Mouse (Mus musculus): ENCODE results near the gene Ppard. TPM values are rescaled to one million over a fixed set of nuclear protein-coding genes. Genes with fewer than 3 reads are reported as not detected.

Ppard gene
- total RNA-seq, 2 experiments from 2014 or later = 21.9 to 22.3 TPM

DNA sequence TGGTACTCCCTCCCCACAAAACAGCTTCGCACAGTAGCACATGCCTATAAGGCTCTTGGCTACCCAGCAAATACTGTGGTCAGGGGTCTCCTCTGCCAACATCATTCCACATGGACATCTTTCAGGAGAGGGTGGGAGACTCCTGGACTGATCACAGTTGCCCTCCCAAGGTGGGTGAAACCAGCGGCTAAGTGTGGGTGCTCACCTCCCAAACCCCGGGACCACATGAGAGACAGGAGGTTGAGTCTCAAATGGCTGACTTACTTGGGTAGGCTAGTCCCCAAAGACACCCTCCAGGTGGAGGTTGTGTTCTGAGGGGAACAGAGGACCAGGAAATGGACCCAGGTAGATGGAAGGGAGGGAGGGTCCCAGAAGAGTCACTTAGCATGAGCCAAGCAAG lies 112.2 kb downstream of the Ppard start:
- no peak for DNase-seq

DNA sequence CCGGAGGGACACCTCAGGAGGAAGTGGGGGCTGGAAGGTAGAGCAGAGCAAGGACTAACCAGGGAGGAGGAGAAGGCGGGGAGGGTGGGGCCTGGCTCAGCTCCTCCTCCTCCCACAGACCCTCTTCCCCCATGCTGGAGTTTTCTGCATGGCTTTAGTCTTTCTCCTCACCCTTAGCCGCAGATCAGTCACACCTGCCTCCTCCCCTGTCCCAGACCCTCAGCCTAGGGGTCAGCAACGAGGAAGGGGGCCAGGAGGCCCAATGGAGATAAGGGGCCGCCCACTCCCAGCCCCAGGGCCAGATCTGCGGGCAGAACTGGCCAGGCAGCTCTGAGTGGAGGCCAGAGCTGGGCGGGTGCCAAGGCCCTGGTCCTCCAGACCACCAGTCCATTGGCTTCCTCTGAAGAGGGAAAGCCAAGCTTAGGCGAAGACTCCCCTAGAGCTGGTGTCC lies 112.8 kb downstream of the Ppard start:
- peak; percentile 53 for DNase-seq

DNA sequence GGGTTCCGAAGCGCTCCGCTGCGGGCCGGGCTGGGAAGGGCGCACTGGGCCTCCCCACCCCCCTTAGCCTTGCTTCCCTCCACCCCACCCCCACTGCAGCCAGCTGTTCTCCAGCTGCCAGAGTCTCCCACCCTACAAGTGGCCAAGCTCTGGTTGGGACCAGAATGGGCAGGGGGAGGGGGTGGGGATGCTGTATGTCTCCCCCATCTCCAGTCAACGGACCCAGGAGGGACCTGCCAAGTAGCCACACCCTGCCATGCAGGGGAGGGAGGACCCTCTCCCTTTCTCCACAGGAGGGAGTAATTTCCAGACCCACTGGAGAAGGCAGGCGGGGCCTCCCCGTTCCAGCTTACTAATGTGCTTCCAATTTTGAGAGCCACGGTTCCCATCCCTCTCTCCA lies 113.4 kb downstream of the Ppard start:
- DNase-seq = peak; percentile 61

DNA sequence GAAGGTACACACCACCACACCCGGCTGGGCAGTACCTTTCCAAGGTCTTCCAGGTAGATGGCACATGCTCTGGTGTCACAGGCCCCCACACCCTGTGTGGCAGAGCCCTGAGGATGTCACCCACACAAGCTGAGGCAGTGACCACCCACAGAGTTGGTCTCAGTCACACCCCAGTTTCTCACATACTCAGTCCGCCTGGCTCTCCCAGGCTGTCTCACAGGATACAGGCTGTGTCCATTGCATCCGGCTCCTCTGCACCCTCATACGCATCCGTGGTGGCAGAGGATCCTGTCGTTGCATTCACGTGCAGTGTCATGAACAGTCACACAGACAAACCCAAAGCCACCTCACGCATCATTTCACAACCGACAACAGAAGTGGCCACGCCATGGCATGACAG lies 114.8 kb downstream of the Ppard start:
- no peak for DNase-seq

DNA sequence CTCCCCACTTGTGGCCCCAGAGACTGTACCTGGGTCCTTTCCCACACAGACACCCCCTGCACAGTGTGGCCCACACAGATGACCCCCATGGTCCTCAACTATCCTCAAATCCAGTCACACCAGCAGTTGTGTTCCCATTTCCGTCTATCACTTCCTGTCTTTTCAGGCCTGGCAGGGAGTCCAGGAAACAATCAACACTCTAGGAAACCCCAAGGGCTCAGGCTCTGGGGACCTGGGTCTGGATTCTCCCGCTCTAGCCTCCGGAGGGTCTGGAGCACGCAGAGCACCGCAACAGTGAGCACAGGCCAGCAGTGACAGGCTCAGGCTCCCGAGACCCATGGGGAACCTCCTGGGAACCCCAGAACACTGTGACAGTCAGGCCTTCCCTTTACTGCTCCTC lies 115.7 kb downstream of the Ppard start:
- DNase-seq = peak; percentile 43

DNA sequence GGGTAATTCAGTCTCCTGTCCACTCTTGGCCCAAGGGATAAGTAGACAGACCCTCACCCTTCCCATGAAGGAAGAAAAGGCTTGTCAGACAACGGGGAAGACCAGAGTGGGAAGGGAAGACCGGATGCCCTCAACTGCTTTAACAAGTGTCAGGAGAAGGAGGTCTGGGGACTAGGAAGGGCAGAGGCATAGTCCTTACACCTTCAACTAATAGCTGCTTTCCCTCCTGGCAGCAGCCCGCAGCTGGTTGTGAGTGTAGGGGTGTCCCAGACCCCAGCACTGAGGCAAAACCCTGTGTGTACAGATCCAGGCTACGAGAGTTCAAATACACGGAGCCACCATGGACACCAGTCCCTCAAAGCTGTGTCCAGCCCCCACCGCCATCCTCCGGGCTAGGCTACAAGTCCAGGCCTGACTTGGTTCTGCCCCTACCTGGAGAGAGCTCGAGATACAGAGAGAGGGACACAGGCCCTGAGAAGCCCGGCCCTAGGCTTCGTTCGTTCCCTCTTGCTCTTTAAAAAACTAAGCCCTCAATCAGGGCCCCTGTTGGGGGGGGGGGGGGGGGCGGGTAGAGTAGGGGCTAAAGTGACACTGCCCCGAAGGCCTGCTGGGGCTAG lies 116.9 kb downstream of the Ppard start:
- peak; percentile 32 for DNase-seq

DNA sequence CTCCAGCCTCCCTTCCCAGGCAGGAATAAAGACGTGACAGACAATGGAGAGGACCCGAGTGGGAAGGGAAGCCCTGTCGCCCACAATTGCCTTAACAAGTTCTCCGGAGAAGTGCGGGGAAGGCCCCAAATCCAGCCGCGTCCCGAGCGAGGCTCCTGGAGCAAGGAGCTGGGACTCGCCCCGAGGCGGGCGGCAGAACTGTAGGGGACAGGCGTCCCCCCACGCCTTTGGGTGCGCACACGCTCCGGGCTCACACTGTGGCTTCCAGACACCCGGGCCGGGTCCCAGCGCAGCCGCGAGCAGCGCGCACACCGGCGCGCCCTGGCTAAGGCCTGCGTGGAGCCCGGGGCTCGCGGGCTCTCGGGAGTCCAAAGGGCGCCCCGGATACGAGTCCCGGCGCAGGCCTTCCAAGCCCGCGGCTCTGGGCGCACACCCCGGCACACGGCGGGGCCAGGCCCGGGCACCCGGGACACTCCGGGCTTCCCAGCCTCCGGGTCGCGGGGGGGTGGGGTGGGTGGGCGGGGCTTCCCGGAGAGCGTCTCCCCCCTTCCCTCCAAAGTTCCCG lies 117.5 kb downstream of the Ppard start:
- peak; percentile 50 for DNase-seq

DNA sequence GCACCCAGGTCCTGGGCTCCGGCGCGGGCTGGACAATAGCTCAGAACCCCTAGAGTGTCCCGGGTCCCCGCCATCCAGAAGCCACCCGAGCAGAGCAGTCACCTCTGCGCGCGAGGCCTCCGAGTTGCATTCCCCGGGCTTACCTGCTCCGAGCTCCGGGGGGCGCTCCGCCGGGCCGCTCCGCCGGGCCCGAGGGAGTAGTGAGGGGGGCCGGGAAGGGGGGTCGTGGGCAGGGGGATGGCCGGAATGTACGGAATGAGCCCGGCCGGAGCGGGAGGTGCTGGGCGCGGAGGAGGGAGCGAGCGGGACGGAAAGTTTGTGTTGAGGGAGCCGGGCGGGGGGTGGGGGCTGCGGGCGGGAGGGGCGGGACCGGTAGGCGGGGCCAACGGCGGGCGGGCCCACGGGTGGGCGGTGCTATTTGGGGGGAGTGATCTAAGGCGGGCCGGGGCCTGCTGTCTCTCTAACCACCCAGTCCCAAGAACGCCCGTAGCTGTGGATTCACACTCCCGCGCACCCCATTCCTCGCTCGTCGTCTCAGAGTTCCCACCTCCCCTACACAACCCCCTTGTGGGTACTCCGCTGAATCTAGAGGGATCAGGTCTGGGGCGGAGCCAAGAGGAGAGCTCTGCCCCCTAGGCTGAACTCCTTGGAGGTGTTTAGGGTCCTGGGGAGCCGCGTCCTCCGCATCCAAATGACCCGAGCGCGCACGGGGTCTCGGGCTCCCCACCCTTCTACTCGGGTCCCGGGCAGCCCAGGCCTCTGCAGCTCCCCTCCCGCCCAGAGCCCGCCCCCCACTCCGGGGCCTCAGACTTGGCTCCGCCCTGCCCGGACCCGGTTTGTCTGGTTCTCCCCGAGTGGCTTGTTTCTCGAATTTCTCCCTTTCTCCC lies 118.2 kb downstream of the Ppard start, which contains the start of gene Tead3:
TSS of gene Tead3 (minus strand) at position 352 of the 887 bp plus-strand sequence.
- DNase-seq = peak; percentile 88

Other genes starting within 250 kb of the Ppard start
- under 1 TPM in 1 of 2 experiments, not detected in 1; 0.14 TPM for gene Tcp11, start 152.1 kb upstream of the Ppard start, total RNA-seq (2021)
- 1 to 10 TPM; 1.1 to 1.4 TPM for gene Scube3, start 90.6 kb upstream of the Ppard start, total RNA-seq (2021)
- gene Zfp523, start 55.6 kb upstream of the Ppard start, total RNA-seq (2021) = 10 to 100 TPM; 29.2 to 32.8 TPM
- 1 to 10 TPM; 2.8 to 3.3 TPM for gene Def6, start 24.9 kb upstream of the Ppard start, total RNA-seq (2021)
- gene Fance, start 80.8 kb downstream of the Ppard start, total RNA-seq (2021) = 10 to 100 TPM; 18.7 to 19.4 TPM
- 100 to 1,000 TPM; 663 to 665 TPM for gene Rpl10a, start 95.8 kb downstream of the Ppard start, total RNA-seq (2021)
- gene Tead3, start 118.1 kb downstream of the Ppard start, total RNA-seq (2021) = 10 to 100 TPM; 26.3 to 30.2 TPM
- 1 to 10 TPM; 1.0 to 1.5 TPM for gene Tulp1, start 132.5 kb downstream of the Ppard start, total RNA-seq (2021)

All from heart, postnatal 4 days (tissue).